Mouse (Mus musculus) heart, adult 11 months (tissue): ENCODE data around the gene Pnmal1.

ENCODE experiments used
- DNase-seq: peaks from one replicate; pipeline ENCODE4 v3.0.0; 2022

The Pnmal1 gene

DNA sequence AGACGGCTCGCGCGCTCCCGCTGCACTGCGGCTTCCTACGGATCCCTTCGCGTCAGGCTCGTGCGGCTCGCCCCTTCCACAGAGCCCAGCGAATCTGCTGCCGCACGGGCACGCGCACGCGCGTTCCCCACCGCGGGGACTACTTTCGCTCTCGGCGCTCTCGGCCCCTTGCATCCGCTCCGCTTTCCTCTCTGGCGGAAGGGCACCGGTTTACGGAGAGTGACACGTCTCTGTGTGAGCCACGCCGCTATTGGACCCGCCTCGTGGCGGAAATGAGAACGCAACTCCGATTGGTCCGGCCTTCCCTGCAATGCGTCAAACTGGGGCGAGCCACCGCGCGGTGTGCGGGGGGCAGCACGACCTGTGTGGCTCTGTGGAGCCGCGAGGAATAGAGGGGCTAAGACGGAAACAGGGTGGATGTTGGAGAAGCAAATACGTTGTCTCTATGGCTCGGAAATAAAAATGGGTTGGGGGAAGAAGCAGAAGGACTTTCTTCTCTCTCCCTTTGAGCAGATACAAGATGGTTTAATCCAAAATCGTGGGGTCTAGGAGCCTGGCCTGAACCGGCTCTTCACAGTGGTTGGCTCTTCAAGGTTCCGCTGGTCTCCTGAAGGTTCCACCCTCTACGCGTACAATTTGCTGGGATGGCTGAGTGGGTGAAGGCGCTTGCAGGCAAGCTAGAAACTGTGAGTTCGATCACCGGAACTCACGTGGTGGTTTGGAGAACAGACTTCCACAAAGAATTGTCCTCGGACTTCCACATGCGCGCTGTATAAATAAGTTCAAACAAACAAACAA, 35.2 kb upstream of the Pnmal1 start, which contains the start of gene Calm3:
Calm3 (minus strand) TSS at position 78 of the 798 bp plus-strand sequence.
- DNase-seq, result peak; percentile 100

DNA sequence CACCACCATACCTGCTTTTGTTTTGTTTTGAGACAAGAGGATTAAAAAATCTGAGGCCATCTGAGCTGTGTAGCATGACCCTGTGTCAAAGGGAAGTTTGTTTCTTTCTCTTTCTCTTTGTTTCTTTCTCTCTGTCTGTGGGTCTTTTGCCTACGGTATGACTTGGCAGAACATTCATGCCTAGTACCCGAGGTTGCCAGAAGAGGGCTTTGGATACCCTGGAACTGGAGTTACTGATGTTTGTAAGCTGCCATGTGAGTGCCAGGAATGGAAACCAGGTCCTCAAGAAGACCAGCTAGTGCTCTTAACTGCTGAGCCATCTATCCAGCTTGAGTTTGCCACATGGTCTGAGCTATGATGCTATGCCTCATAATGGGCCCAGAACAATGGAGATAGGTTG, 31.1 kb upstream of the Pnmal1 start:
- no peak for DNase-seq

DNA sequence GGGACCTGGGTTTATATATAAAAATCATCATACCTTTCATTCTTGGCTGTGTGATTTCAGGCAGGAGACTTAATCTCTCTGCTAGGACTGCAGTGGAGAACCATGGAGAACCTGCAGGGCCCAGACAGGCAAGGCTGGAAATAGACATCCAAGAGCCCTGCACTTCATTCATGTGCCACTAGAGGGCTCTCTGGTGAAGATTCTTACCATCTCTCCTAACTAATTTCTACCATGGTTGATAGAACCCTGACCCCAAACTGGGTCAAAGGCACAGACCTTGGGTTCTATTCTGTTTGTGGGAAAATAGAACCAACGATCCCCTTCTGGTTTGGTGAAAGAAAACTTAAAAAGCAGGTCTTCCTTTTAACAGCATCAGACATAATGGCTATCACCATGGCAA, 28.6 kb upstream of the Pnmal1 start:
- DNase-seq, result peak; percentile 93

DNA sequence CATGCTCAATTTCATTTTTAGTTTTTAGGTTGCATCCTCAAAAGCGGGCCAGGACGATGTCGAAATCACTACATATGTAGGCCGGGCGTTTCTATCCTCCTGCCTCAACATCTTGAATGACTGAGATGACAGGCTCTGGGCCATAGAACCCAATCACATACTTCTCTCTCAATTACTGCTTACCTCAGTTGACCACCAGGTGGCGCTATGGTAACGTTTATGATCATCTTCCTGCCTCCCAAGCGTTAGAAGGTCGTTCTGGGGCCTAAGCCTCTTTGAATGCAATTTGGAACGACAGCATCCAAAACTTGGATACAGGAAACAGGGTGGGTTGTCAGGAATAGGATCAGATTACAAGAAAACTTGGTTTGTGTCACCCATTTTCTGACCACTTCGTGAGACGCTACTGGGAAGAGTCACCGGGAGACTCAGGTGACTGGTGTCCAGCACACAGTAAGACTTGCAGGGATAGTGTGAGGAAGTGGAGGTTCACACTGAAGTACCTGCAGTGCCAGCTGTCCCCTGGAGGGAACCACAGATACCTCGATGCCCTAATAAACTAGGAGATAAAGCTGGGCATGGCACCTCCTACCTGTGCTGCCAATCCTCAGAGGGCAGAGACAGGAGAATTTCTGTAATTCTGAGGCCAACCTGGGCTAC, 27.4 kb upstream of the Pnmal1 start:
- DNase-seq, result peak; percentile 97

DNA sequence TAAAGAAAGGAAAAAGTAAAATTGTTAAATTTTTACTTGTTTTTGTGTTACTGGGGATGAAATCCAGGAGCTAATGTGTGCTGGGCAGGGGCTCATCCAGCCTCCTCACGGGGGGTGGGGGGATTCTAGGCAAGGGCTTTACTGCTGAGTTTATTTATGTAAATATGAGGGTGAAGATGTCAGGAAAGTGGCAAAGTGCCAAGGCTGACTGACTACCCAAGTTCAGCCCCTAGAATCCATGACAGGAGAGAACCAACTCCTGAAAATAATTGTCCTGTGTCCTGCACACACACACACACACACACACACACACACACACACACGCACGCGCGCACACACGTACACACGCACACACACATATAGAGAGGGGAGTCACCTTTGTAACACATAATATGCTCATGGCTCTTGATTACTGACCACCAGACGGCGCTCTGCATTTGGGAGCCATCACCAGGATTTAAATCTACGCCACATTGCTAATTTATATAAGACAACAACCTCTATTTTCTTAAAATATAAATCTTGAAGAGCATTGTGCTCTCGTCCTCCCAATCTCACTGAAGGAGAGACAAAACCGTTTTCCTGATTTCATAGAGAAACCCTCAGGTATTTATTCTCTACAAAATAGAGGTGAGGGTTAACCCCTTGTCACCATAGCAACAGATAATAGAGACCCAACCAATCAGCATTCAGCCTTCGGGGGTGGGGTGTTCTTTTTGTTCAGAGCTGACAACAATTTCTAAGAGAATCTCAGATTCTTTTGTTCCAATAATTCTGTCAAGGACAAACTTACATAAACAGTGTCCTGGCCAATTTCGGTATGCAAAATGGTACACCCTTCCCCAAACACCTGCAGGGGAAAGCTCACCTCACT, 26.5 kb upstream of the Pnmal1 start:
- peak; percentile 83 for DNase-seq

DNA sequence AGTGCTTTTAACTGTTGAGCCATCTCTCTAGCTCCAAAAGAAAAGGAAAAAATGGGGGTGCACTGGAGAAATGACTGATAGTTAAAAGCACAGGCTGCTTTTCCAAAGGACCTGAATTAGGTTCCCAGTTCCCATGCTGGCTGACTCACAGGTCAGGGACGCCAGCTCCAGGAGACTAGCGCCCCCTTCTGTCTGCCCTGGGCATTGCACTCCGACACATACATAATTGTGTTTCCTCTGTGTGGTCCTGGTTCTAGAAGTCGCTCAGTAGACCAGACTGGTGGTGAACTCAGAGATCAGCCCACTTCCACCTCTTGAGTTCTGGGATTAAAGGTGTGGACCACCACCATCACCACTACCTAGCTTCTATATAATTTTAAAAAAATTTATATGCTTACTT, 22.2 kb upstream of the Pnmal1 start:
- no peak for DNase-seq

DNA sequence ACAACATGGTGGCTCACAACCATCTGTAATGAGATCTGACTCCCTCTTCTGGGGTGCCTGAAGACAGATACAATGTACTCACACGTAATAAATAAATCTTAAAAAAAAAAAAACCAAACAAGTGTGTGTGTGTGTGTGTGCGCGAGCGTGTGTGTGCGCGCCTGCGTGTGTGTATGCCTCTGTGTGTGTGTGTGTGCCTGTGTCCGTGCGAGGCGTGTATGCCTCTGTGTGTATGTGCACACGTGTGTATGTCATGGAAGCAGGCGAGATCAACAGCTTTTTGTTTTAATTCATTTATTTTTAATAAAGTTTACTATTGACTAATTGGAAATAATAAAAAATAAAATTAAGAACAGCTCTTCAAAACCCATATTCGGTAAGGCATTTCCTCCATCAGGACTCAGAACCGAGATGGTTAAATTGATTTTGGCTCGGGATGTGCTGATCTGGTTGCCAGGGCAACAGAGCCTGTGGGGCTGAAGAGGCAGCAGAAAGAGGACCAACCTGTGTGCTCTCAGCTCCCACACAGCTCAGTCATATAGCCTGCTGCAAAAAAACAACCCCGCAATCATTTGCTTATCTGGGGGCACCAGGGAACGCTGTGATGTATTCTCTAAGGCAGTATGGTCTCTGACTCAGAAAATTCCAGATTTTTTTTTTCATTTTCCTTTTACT, 21.2 kb upstream of the Pnmal1 start:
- DNase-seq, result no peak

DNA sequence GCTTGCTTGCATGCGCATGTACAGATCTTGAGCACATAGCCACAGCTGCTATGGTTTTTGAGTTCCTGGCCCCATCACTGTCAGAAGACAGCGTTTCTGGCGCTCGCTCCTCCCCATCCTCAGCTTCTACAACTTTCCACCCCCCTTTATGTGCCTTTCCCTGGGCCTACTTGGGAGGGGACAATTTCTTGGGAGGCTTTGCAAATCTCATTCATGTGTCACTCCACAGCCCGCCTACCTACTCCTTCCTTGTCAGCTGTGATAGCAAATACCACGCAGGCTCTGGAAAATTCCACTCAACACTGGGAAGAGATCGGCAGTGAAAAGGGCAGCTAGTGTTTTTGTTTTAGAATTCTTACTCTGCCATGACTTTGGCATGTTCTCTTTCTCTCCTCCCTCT, 19.2 kb upstream of the Pnmal1 start:
- DNase-seq, result peak; percentile 94

DNA sequence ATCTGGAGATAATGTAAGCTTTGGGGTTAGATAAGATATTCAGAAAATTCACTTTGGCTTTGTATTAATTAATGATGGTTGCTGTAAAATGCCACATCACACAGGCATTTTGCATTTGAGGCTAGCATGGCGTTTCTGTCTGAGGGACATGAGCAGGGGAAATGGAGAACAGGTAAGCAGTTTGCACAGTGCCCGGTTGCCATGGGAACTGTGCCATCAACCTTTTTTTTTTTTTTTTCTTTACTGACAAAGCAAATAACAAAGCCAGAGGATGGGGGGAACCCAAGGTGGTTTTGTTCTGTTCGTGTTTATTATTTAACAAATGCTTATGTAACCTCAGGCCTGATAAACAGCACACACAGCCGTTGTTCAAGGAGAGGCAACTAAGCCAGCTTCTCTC, 16.6 kb upstream of the Pnmal1 start:
- DNase-seq, result no peak

DNA sequence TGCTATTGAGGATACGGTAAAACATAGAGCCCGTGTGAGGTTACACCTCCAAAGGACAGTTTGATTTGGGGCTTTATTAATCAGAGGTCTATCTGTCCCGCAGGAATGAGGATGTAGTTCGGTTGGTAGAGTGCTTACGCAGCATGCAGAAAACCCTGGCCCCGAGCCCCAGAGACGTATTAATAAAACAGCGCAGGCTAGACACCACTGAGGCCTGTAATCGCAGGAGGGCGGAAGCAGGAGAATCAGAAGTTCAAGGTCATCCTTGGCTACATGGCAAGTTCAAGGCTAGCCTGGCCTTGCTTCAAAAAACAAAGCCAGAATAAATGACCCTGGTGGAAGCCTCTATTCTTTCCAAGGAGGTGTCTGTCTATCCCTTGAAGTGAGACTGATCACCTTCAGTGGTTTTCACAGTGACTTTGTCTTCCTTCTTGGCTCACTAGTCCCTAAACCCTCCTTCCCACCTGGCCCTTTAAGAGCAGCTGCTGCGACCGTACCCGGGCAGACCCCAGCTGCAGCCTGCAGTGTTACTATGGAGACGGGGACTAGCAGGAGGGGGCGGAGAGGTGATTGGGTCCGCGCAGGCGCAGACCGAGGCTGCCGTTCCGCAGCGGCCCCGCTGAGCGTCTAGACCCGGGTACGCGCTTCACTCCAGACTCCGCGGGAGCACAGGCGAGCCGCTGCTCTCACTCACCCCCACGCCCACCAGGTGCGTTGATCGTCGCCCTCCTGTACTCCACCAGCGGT, 15.2 kb upstream of the Pnmal1 start, which contains the start of gene Pnmal2:
Pnmal2 (plus strand) TSS at position 622 of the 747 bp plus-strand sequence.
- peak; percentile 99 for DNase-seq

DNA sequence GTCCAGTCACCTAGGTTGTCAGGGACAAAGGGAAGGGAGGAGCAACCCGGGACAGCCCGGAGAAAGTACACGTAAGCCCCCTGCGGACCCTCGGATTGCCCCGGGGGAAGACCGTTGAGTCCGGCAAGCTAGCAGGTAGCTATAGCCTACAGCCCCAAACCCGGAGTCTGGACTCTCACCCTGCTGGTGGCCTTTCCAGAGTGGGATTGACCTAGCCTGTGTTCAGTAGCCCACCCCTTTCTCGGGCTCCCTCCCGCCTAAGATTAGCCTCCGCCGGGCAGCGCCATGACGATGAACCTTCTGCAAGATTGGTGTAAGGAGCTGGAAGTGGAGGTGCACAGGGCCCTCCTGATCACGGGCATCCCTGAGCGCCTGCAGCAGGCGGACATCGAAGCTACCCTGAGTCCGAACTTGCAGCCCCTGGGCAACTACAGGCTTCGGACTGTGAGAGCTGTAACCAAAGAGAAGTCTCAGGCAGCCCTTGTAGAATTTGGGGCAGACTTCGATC, 14.6 kb upstream of the Pnmal1 start:
- no peak for DNase-seq

DNA sequence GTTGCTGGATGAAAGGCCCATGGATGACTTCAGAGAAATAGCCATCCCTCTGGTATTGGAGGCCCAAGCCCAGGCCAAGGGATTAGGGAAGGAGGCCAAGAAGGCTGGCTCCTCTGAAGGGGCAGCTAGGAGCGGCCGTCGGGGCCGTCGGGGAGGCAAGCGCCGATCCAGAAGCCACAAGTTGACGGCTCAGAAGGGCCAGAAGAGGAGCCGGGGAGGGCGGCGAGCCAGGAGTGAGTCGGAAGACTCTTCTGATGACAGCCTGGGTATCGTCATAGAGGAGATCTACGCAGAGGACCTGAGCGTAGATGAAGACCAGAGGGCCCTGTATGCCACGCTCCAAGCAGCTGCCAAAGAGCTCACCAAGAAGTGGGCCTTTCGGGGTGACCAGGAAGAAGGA, 14.1 kb upstream of the Pnmal1 start:
- DNase-seq, result peak; percentile 90

DNA sequence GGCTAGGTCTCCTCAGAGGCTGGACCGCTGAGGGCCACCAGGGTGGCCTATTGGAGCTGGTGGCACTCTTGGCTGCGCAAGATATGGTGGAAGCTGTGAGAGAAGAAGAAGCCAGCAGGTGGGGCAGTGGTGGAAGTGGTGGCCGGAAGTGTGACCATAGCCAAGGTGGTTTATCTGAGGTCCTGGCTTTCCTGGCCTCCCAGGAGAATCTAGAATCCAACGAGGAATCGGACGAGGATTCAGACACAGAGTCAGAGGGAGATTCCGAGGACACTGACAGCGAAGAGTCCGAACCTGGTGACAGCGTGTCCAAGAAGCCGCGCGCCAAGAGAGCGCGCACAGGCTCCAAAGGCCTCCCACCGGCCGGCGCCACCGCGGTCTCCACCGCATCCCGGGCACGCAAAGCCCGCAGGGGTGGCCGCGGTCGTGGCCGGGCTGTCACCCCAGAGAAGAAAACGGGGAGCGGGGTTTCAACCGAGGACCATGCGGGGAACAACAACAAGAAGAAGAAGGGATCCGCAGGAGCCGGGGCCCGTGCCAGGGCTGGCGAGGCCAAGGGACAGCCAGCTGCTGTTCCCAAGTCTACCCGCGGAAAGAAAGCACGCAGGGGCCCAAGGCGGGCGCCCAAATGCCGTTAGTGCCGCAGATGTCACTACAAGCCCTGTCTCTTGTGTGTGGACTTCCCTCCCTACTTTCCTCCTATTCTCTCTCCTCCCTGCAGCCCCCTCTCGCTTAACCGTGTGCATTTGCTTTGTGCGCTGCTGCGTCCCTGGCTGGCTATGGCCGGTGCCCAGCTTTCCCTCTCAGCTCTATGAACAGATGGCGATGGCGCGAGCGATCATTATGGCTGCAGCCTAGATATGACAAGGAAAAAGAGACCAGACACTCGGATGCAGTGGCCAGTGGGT, 12.8 kb upstream of the Pnmal1 start:
- DNase-seq, result peak; percentile 91

DNA sequence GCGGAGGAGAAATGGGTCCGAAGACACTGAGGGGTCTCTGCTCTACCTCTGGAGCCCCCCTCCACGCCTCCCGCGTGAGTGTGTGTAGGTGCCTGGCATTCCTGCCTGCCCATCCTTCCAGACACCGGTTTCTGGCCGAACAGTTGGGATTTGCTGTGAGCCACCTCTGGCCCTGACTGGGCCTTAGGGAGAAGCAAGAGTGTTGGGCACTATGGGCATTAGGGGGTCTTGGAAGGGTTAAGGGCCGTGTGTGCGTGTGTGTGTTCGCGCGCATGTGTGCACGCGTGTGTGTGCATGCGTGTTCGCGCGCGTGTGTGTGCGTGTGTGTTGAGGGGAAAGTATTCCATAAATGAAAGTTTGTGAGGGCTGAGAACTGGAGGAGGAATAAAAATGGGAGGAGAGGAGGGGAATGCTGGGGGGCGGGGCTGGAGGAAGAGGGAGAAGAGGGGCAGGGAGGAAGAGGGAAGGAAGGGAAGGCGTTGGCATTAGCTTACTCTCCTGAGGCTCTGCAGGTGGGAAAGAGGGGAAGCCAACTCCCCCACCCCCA, 12.1 kb upstream of the Pnmal1 start:
- peak; percentile 93 for DNase-seq

DNA sequence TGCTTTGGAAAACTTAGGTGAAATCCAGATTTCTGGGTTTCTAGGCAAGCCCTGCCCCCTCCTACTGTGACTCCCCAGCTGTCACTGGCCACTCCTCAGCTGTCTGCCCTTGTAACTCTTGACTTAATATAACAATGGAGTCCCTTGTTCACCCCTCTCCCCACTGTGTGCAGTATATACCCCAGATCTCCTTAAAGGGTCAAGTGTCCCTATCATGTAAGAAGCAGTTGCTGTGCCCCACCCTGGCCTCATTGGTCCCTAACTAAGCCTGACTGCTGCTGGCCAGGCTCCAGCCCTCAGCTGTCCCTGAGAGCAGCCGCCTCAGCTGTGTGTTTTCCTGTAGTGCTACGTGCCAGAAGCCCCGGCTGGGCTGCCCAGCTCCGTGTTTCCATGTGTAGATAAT, 11.5 kb upstream of the Pnmal1 start:
- DNase-seq, result peak; percentile 96

DNA sequence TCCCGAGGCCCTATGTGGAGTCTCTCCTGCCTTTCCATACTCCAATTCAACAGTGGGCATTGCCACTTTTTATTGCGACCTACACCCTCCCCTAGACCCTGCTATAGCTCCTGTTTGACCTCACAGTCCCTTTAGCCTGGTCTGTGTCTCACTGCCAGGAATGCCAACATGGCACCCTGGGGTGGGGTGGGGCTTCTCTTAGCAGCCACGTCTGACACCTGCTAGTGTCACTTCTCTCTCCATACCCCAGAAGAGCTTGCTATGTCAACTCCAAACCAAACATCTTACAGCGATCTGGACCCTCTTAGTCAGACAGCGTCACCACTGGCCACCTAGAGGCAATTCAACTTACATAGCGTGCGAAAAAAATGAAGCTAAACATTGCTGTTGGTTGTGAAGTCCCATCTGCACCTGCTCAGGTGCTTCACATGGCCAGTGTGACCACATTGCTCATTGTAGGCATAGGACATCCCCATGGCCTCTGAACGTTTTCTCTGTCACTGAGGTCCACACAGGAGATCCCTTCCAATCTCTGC, 10.5 kb upstream of the Pnmal1 start:
- no peak for DNase-seq

DNA sequence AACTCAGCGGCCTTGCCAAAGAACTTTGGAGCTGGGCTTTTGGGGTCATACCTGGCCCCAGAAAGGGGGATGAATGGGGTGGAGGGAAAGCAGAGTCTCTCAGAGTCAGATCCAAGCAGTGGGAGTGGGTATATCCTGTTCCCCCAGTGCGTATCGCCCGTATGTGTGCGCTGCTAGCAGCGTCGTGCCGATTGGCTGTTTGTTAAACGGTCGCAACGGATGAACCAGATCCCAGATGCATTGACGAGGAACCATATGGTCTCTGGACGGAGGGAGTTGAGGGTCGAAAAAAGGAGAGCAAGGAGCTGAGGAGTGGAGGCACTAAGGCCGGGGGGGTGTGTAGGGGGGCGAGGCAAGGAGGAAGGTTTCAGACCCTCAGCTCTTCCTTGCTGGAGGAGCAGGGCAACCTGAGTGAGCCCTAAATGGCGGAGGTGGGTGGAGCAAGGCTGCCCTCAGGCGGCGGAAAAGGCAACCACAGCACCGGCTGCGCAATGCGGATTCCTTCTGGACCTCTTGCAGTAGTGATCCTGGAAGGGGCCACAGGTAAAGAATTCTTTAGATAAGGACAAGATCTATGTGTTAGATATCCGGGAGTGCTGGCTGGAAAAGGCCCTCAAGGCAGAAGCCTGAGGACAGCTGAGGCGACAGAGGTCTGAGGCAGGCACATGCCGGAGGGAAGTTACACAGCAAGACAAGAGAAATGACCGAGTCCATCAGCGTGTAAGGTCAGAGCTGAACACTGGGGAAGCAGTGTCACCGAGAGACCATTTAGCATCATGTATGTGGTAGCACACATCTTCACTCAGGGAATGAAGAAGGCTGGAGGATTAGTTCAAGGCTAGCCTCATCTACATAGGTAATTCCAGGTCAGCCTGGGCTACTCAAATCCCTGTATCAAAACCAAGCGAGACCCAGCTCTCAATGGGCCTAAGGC, 9.3 kb upstream of the Pnmal1 start:
- peak; percentile 93 for DNase-seq

DNA sequence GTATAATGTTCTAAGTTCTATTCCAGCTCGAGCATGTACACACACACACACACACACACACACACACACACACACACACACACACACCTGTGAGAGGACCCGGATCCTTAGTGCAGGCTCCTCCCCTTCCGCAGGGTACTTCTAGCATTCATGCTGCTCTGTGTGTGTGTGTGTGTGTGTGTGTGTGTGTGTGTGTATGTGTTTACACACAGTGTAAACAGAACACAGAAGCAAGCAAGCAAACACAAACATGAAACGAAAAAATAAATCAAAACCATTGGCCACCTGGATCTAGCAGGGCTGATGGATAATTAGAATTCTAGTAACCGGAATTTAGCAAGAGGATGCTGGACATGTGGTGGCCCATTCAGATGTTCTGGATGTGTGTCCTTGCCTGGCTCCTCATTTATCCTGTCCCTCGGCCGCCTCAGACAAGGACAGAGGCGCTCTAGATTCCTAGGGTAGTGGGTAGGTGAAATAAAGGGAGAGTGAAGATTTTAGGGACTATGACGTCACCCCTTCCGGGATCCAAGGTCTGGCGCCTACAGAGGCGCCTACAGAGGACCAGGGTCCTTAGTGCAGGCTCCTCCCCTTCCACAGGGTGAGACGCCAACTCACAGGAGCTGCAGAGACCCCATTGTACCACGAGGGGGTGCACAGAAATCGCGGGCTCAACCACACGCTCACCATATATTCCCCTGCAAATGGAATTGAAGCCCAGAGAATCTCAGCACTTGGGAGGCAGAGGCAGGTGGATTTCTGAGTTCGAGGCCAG, 8.4 kb upstream of the Pnmal1 start:
- DNase-seq, result peak; percentile 97
